Mouse (Mus musculus): ENCODE results near the gene Psg29. TPM values are rescaled to one million over a fixed set of nuclear protein-coding genes. Genes with fewer than 3 reads are reported as not detected.

The Psg29 gene
- polyA plus RNA-seq (2012; rRNA removed; ENCODE audit: low replicate concordance): not detected in 2 replicates

DNA sequence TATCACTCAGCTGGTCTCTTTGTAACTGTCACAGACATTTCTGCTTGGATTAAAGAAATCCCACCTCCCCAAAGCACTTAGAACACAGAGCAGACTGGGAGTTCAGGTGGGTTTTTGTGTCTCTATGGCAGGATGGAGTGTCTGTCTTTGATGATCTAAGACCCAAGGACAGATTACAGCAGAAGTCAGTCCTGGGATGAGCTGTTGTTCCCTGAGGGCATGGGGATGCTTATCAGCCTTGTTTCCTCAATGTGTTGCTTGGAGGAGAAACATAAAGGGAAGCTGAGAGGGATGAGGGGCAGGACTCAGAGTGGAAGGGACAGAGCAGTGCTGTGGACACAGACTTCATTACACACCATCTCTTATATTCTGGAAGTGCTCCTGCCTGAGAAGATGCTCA lies at the start of gene Psg29:
Psg29 (plus strand) TSS at position 301 of the 400 bp plus-strand sequence.

Other genes starting within 250 kb of the Psg29 start
- gene Pnmal1, start 243.8 kb upstream of the Psg29 start, polyA plus RNA-seq (2012; rRNA removed; ENCODE audit: low replicate concordance): 0.13 TPM in 1 of 2 replicates, not detected in the other
- 0.03 TPM in 1 of 2 replicates, not detected in the other for gene Gm42372, start 220.4 kb upstream of the Psg29 start, polyA plus RNA-seq (2012; rRNA removed; ENCODE audit: low replicate concordance)
- gene Ccdc8, start 210.8 kb upstream of the Psg29 start, polyA plus RNA-seq (2012; rRNA removed; ENCODE audit: low replicate concordance): 3.2 and 13.5 TPM in 2 replicates
- 129 and 161 TPM in 2 replicates for gene Ppp5c, start 175.6 kb upstream of the Psg29 start, polyA plus RNA-seq (2012; rRNA removed; ENCODE audit: low replicate concordance)
- gene Hif3a, start 141.1 kb upstream of the Psg29 start, polyA plus RNA-seq (2012; rRNA removed; ENCODE audit: low replicate concordance): 0.85 and 1.6 TPM in 2 replicates
- not detected in 2 replicates for gene Psg16, start 129.4 kb upstream of the Psg29 start, polyA plus RNA-seq (2012; rRNA removed; ENCODE audit: low replicate concordance)
- not detected in 2 replicates for gene Ceacam3, start 53.2 kb upstream of the Psg29 start, polyA plus RNA-seq (2012; rRNA removed; ENCODE audit: low replicate concordance)

Measured in subcutaneous adipose tissue, adult 2 months (tissue).